Mouse (Mus musculus): Measurements from ENCODE around the gene Med27. TPM values are rescaled to one million over a fixed set of nuclear protein-coding genes. Genes with fewer than 3 reads are reported as not detected.

Gene Med27
- polyA plus RNA-seq, 1 experiment from 2014 or later = 63.3 TPM

GRCm38 (mm10) chr2:29573591-29573990 is 227.0 kb downstream of the Med27 start:
- peak overlapping the region; percentile 27 for H3K27ac ChIP-seq
- DNase-seq (ENCODE audit: extremely low spot score, low spot score) = peak; percentile 84
- H3K4me1 ChIP-seq = peaks cover 67% of the 10 kb centered on the region
- H3K4me3 ChIP-seq = no peak overlapping the region
- no peaks in the 10 kb centered on the region; the same call in 1 of the 2 replicates for H3K27me3 ChIP-seq (ENCODE audit: poor library complexity, severe bottlenecking)
- H3K36me3 ChIP-seq (replicated peaks) = no peaks in the 10 kb centered on the region
- H3K9me3 ChIP-seq = no peaks in the 10 kb centered on the region
- WGBS = 13% methylated on average over 5 of the region's 5 CpGs

- peak overlapping the region; percentile 27 for H3K27ac ChIP-seq
- peak overlapping the region; percentile 15; the same call in 1 of the 2 replicates for H3K4me3 ChIP-seq
- WGBS = 8% methylated on average over 11 of the region's 11 CpGs
- H3K9me3 ChIP-seq = no peaks in the 10 kb centered on the region
- H3K4me1 ChIP-seq = peaks cover 67% of the 10 kb centered on the region
- no peaks in the 10 kb centered on the region for H3K36me3 ChIP-seq (replicated peaks)
- peak; percentile 46 for DNase-seq (ENCODE audit: extremely low spot score, low spot score)
- no peaks in the 10 kb centered on the region; the same call in 1 of the 2 replicates for H3K27me3 ChIP-seq (ENCODE audit: poor library complexity, severe bottlenecking)
Observed at GRCm38 (mm10) chr2:29574187-29574586, 227.6 kb downstream of the Med27 start.

Small RNA genes within 50 kb of the gene (microRNA-seq; reads per million reads assigned to microRNA genes)
- gene Mir133c = not detected

Other genes starting within 250 kb of the Med27 start
- gene Setx, start 222.6 kb upstream of the Med27 start, polyA plus RNA-seq (2016; fragmentation: Nextera tagmentation; extraction: Ambion mirVana) = 12.7 and 13.8 TPM in 2 replicates
- gene Ntng2, start 93.8 kb upstream of the Med27 start, polyA plus RNA-seq (2016; fragmentation: Nextera tagmentation; extraction: Ambion mirVana) = 0.86 and 1.3 TPM in 2 replicates

Data from forebrain, embryonic 10.5 days (tissue).